Mouse (Mus musculus): ENCODE results near the gene Anxa2.

GRCm38 (mm10) chr9:69455391-69455790, 2.0 kb downstream of the Anxa2 start:
- no peak for TF ChIP-seq POLR2A (IDR thresholded peaks at IDR 0.05; ENCODE audit: extremely low read depth, insufficient read depth, low read length)
- no peak for TF ChIP-seq CTCF (IDR thresholded peaks at IDR 0.05; ENCODE audit: extremely low read depth, insufficient read depth, low read length)
